Mouse (Mus musculus) heart, embryonic 14.5 days (tissue): ENCODE data around the gene Epas1. TPM values are rescaled to one million over a fixed set of nuclear protein-coding genes. Genes with fewer than 3 reads are reported as not detected.

Experiments used
- ATAC-seq: fragments of 200-750 bp; cut with Nextera tagmentation; 2 replicates; pipeline ENCODE4 v1.8.0; 2017; ENCODE audit warnings: low read depth, moderate TSS enrichment; ENCODE audit not compliant: insufficient number of reproducible peaks, insufficient read depth, low FRiP score
- H3K27ac ChIP-seq, 2 experiments: fragments of 200-500 bp in 1 of 2; fragments of 300-500 bp in 1 of 2; sonication (generic) in 1 of 2; replicated peaks in 1 of 2; 2 replicates each; pipeline ENCODE4 v1.5.1; 2012 to 2014; ENCODE audit warnings: low read depth in 2 of 2, low read length in 2 of 2, control low read depth in 1 of 2, mild to moderate bottlenecking in 1 of 2, mixed read lengths in 1 of 2; ENCODE audit not compliant: control insufficient read depth in 1 of 2, insufficient read depth in 1 of 2
- H3K27me3 ChIP-seq: fragments of 300-500 bp; sonication (generic); 2 replicates; pipeline ENCODE4 v1.6.1; 2014; ENCODE audit warnings: mild to moderate bottlenecking, low read length, control low read depth; ENCODE audit not compliant: control insufficient read depth, insufficient read depth
- H3K36me3 ChIP-seq: fragments of 300-500 bp; sonication (generic); 2 replicates; pipeline ENCODE4 v1.6.1; 2014; ENCODE audit warnings: mild to moderate bottlenecking, control low read depth, low read length, mixed read lengths; ENCODE audit not compliant: control insufficient read depth, insufficient read depth
- H3K4me1 ChIP-seq, 2 experiments: fragments of 200-500 bp in 1 of 2; fragments of 300-500 bp in 1 of 2; sonication (generic) in 1 of 2; 2 replicates each; pipeline ENCODE4 v1.6.1; 2012 to 2014; ENCODE audit warnings: low read length in 2 of 2, control low read depth in 1 of 2, mixed read lengths in 1 of 2; ENCODE audit not compliant: control insufficient read depth in 2 of 2, insufficient read depth in 2 of 2
- H3K4me2 ChIP-seq: fragments of 300-500 bp; sonication (generic); 2 replicates; pipeline ENCODE4 v1.6.1; 2014; ENCODE audit warnings: mild to moderate bottlenecking, low read length
- H3K4me3 ChIP-seq, 2 experiments: fragments of 200-500 bp in 1 of 2; fragments of 300-500 bp in 1 of 2; sonication (generic) in 1 of 2; 2 replicates each; pipeline ENCODE4 v1.5.1; 2012 to 2014; ENCODE audit warnings: low read length in 2 of 2, mild to moderate bottlenecking in 2 of 2, control low read depth in 1 of 2, low read depth in 1 of 2, moderate library complexity in 1 of 2; ENCODE audit not compliant: control insufficient read depth in 1 of 2, insufficient read depth in 1 of 2
- H3K9ac ChIP-seq: fragments of 300-500 bp; sonication (generic); 2 replicates; pipeline ENCODE4 v1.6.1; 2014; ENCODE audit warnings: mild to moderate bottlenecking, low read length
- H3K9me3 ChIP-seq: fragments of 300-500 bp; sonication (generic); 2 replicates; pipeline ENCODE4 v1.6.1; 2016; ENCODE audit warnings: low read length, control low read depth; ENCODE audit not compliant: control insufficient read depth
- WGBS: fragments of 180-500 bp; shearing (Covaris S2); extraction: QIAGEN DNeasy Blood & Tissue Kit; methylation state at CpG from one replicate; pipeline ENCODE4 v1.1.7; 2014; 5-methylcytosine and 5-hydroxymethylcytosine counted together
- polyA plus RNA-seq: library from polyadenylated mRNA; unstranded; fragments of >200 nt; fragmentation: Nextera tagmentation; extraction: Ambion mirVana; gene quantifications from 2 replicates; pipeline ENCODE4 v1.2.1, GENCODE M21; 2014

The Epas1 gene
- polyA plus RNA-seq, 1 experiment from 2014 or later = 13.7 TPM

- no peak overlapping the region for H3K4me2 ChIP-seq
- H3K27me3 ChIP-seq = no peaks in the 10 kb centered on the region
- no peaks in the 10 kb centered on the region for H3K9me3 ChIP-seq
- ATAC-seq = no peak
- H3K9ac ChIP-seq = no peak overlapping the region
- H3K4me1 ChIP-seq = peaks cover 35 to 60% of the 10 kb centered on the region in 2 experiments
- H3K27ac ChIP-seq = peak overlapping the region; percentile 12 to 74
- 32% methylated on average over 12 of the region's 12 CpGs for WGBS
- no peak overlapping the region for H3K4me3 ChIP-seq
- no peaks in the 10 kb centered on the region for H3K36me3 ChIP-seq
These were observed 28.4 kb downstream of the Epas1 start for GRCm38 (mm10) chr17:86781755-86782400.

- Histone ChIP-seq H3K9ac (no peak overlapping the region), H3K9me3 (no peaks in the 10 kb centered on the region), H3K4me3 (no peak overlapping the region), H3K4me2 (no peak overlapping the region), H3K27me3 (no peaks in the 10 kb centered on the region), H3K36me3 (no peaks in the 10 kb centered on the region), H3K4me1 (peaks cover 38 to 65% of the 10 kb centered on the region in 2 experiments), H3K27ac (no peak overlapping the region)
- WGBS = 63% methylated on average over 10 of the region's 10 CpGs
- ATAC-seq = no peak
These were observed 31.0 kb downstream of the Epas1 start for GRCm38 (mm10) chr17:86784405-86784977.

GRCm38 (mm10) chr17:86785612-86786011, 32.1 kb downstream of the Epas1 start:
- WGBS = 44% methylated on average over 7 of the region's 7 CpGs
- Histone ChIP-seq H3K36me3 (no peaks in the 10 kb centered on the region), H3K9me3 (no peaks in the 10 kb centered on the region), H3K4me2 (no peak overlapping the region), H3K9ac (no peak overlapping the region), H3K4me3 (no peak overlapping the region), H3K4me1 (peaks cover 32 to 56% of the 10 kb centered on the region in 2 experiments), H3K27me3 (no peaks in the 10 kb centered on the region), H3K27ac (peak overlapping the region in 1 of 2 experiments; percentile 11; a peak in 1 of 4 replicates)
- no peak for ATAC-seq

- ATAC-seq = no peak
- H3K36me3 ChIP-seq = no peaks in the 10 kb centered on the region
- H3K9ac ChIP-seq = no peak overlapping the region
- peaks cover 26 to 47% of the 10 kb centered on the region in 2 experiments for H3K4me1 ChIP-seq
- 76% methylated on average over 7 of the region's 7 CpGs for WGBS
- H3K9me3 ChIP-seq = no peaks in the 10 kb centered on the region
- H3K4me2 ChIP-seq = no peak overlapping the region
- no peak overlapping the region for H3K27ac ChIP-seq
- no peak overlapping the region for H3K4me3 ChIP-seq
- H3K27me3 ChIP-seq = no peaks in the 10 kb centered on the region
These were observed 33.0 kb downstream of the Epas1 start for GRCm38 (mm10) chr17:86786496-86786895.

- H3K4me1 ChIP-seq = peaks cover 15 to 35% of the 10 kb centered on the region in 2 experiments
- no peak overlapping the region for H3K27ac ChIP-seq
- H3K27me3 ChIP-seq = no peaks in the 10 kb centered on the region
- H3K9me3 ChIP-seq = no peaks in the 10 kb centered on the region
- no peak overlapping the region for H3K9ac ChIP-seq
- no peaks in the 10 kb centered on the region for H3K36me3 ChIP-seq
- WGBS = 52% methylated on average over 7 of the region's 7 CpGs
- ATAC-seq = no peak
- H3K4me2 ChIP-seq = no peak overlapping the region
- H3K4me3 ChIP-seq = no peak overlapping the region
These were observed 34.3 kb downstream of the Epas1 start for GRCm38 (mm10) chr17:86787805-86788204.

GRCm38 (mm10) chr17:86788316-86788715, 34.8 kb downstream of the Epas1 start:
- H3K4me2 ChIP-seq = no peak overlapping the region
- H3K9ac ChIP-seq = no peak overlapping the region
- no peak overlapping the region for H3K27ac ChIP-seq
- ATAC-seq = no peak
- 56% methylated on average over 6 of the region's 6 CpGs for WGBS
- peaks cover 15 to 33% of the 10 kb centered on the region in 2 experiments for H3K4me1 ChIP-seq
- no peaks in the 10 kb centered on the region for H3K27me3 ChIP-seq
- H3K4me3 ChIP-seq = no peak overlapping the region
- no peaks in the 10 kb centered on the region for H3K36me3 ChIP-seq
- H3K9me3 ChIP-seq = no peaks in the 10 kb centered on the region

- Histone ChIP-seq H3K9ac (no peak overlapping the region), H3K4me3 (no peak overlapping the region), H3K4me1 (peaks cover 3 to 5% of the 10 kb centered on the region in 2 experiments; a peak in 3 of 4 replicates), H3K27me3 (no peaks in the 10 kb centered on the region), H3K36me3 (no peaks in the 10 kb centered on the region), H3K27ac (no peak overlapping the region), H3K9me3 (no peaks in the 10 kb centered on the region), H3K4me2 (no peak overlapping the region)
- ATAC-seq = no peak
- WGBS = 68% methylated on average over 8 of the region's 8 CpGs
These were observed 38.4 kb downstream of the Epas1 start for GRCm38 (mm10) chr17:86791925-86792324.
